In genomic region chr12:16425980-16426379, GRCm38 (mm10) we compare ENCODE assay signal across 10 mouse cellular contexts.
"Had no signal": no experiment of that assay in that cellular context is flagged by ENCODE, and none has a peak within 500 bp of the region (broad histone marks: within the 10 kb centered on the region; RNA-seq: fewer than 3 reads in every experiment).

No protein-coding gene starts in this region.

- H3K36me3 ChIP-seq: intestine, embryonic 15.5 days; liver, embryonic 13.5 days; midbrain, embryonic 13.5 days; neural tube, embryonic 15.5 days had no signal

- H3K27me3 ChIP-seq: intestine, embryonic 15.5 days; liver, embryonic 13.5 days; midbrain, embryonic 13.5 days; neural tube, embryonic 15.5 days had no signal

- H3K4me2 ChIP-seq: intestine, embryonic 15.5 days; liver, embryonic 13.5 days; midbrain, embryonic 13.5 days; neural tube, embryonic 15.5 days had no signal

- DNase-seq: kidney, adult 18-20 months; kidney, postnatal 14 days; liver; liver, embryonic 13.5 days; liver, postnatal 0 days; thymus, postnatal 36 days had no signal

- H3K9ac ChIP-seq: intestine, embryonic 15.5 days; liver, embryonic 13.5 days; liver, postnatal 0 days; midbrain, embryonic 13.5 days; neural tube, embryonic 15.5 days had no signal

- H3K9me3 ChIP-seq: intestine, embryonic 15.5 days; liver, embryonic 13.5 days; midbrain, embryonic 13.5 days; neural tube, embryonic 15.5 days had no signal

- H3K4me3 ChIP-seq: intestine, embryonic 15.5 days; left cerebral cortex, adult 2 months; liver, embryonic 13.5 days; midbrain, embryonic 13.5 days; neural tube, embryonic 15.5 days had no signal

- ATAC-seq: intestine, embryonic 15.5 days; liver, postnatal 0 days; midbrain, embryonic 13.5 days had no signal

- H3K27ac ChIP-seq: intestine, embryonic 15.5 days; left cerebral cortex, adult 2 months; liver, embryonic 13.5 days; midbrain, embryonic 13.5 days; neural tube, embryonic 15.5 days had no signal

- H3K4me1 ChIP-seq: intestine, embryonic 15.5 days; liver, embryonic 13.5 days; midbrain, embryonic 13.5 days; neural tube, embryonic 15.5 days had no signal
